Mouse (Mus musculus) bone marrow, adult 2 months (tissue): ENCODE measurements around the gene Zbtb8a.

Source experiments
- CTCF ChIP-seq: fragments of 200-500 bp; IDR thresholded peaks from 2 replicates; pipeline ENCODE4 v1.5.1; 2011; ENCODE audit warnings: low read length, control low read depth; ENCODE audit not compliant: control insufficient read depth, insufficient read depth
- POLR2A ChIP-seq: fragments of 200-500 bp; IDR thresholded peaks from 2 replicates; pipeline ENCODE4 v1.6.1; 2011; ENCODE audit warnings: low read depth, mild to moderate bottlenecking, control low read depth, low read length, borderline replicate concordance; ENCODE audit not compliant: control insufficient read depth

GRCm38 (mm10) chr4:129390216-129390743 is 12.4 kb upstream of the Zbtb8a start:
- no peak for TF ChIP-seq POLR2A
- no peak for TF ChIP-seq CTCF
